9 mouse cellular contexts compared by ENCODE assay signal in the genomic region with DNA sequence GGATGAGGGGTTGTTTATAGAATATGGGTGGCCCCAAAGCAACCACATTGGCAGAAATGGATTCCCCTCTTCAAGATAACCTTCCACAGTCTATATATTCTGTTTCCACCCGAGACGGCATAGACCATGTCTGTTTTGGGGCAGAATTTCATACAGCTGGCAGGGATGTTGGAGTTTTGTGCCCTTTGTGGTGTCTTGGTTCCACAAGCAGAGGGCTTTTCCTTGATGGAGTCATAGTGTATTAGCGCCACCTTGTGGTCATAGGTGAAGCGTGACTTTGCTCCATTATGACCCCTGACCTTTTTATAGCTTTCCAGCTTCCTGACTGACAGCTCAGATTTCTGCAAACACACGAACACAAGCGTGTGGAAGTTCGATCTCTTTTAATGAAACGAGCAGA. TPM values are rescaled to one million over a fixed set of nuclear protein-coding genes. Genes with fewer than 3 reads are reported as not detected.
A peak's percentile ranks its signal among the peaks of the same experiment; 100 is the strongest.
DNase-seq lines count a peak whose midpoint lies in the region; ATAC-seq and TF ChIP-seq lines count a peak whose summit lies in the region.
"Had no signal": no experiment of that assay in that cellular context is flagged by ENCODE, and none has a peak within 500 bp of the region (broad histone marks: within the 10 kb centered on the region; RNA-seq: fewer than 3 reads in every experiment).

No protein-coding gene starts in this region.

- H3K9me3 ChIP-seq in intestine, postnatal 0 days (ENCODE audit: control insufficient read depth) = no peaks in the 10 kb centered on the region
- H3K9me3 ChIP-seq: lung, embryonic 15.5 days had no signal

- peak; percentile 54 for DNase-seq in gastrocnemius, adult 18-20 months (ENCODE audit: low spot score)
- DNase-seq in gastrocnemius, postnatal 14 days = no peak
- peak; percentile 7 for DNase-seq in urinary bladder, postnatal 25 days (ENCODE audit: low spot score)
- DNase-seq in urinary bladder, postnatal 4 days (ENCODE audit: low spot score in 2 of 2) = no peak
- DNase-seq in cerebellum, postnatal 25 days = peak; percentile 23 to 41
- peak; percentile 9 for DNase-seq in lung, adult 2 months
- DNase-seq in thymus, postnatal 0 days (ENCODE audit: low spot score) = peak; percentile 71

- no peaks in the 10 kb centered on the region for H3K27me3 ChIP-seq in intestine, postnatal 0 days (replicated peaks; ENCODE audit: control insufficient read depth, insufficient read depth, low read length)
- H3K27me3 ChIP-seq: lung, embryonic 15.5 days had no signal

- H3K4me1 ChIP-seq in intestine, postnatal 0 days (replicated peaks; ENCODE audit: control insufficient read depth, insufficient read depth, low read length) = no peaks in the 10 kb centered on the region
- no peaks in the 10 kb centered on the region for H3K4me1 ChIP-seq in lung, adult 2 months (ENCODE audit: control insufficient read depth, insufficient read depth, low read length)
- H3K4me1 ChIP-seq: lung, embryonic 15.5 days had no signal

- intact Hi-C loops in gastrocnemius, postnatal 14 days (cut with DNase I; ENCODE audit: low total_unique reads) = no loop called here

- no peak overlapping the region for H3K4me2 ChIP-seq in intestine, postnatal 0 days (replicated peaks; ENCODE audit: low read depth)
- H3K4me2 ChIP-seq: lung, embryonic 15.5 days had no signal

- peak; percentile 89 for TF ChIP-seq CTCF in intestine, postnatal 0 days (IDR thresholded peaks at IDR 0.05; ENCODE audit: low read depth)
- TF ChIP-seq CTCF in lung, adult 2 months (IDR thresholded peaks at IDR 0.05; ENCODE audit: insufficient read depth, low read length) = peak; percentile 42; the same call in 1 of the 2 replicates

- H3K27ac ChIP-seq in intestine, postnatal 0 days (ENCODE audit: low read depth, low read length) = no peak overlapping the region
- H3K27ac ChIP-seq: lung, embryonic 15.5 days had no signal

- no peak overlapping the region for H3K9ac ChIP-seq in intestine, postnatal 0 days (ENCODE audit: low read depth, low read length)
- H3K9ac ChIP-seq: lung, embryonic 15.5 days had no signal

- ATAC-seq in intestine, postnatal 0 days = peak; percentile 38; the same call in 1 of the 2 replicates

- H3K36me3 ChIP-seq in intestine, postnatal 0 days (ENCODE audit: control insufficient read depth, insufficient read depth) = no peaks in the 10 kb centered on the region
- H3K36me3 ChIP-seq: lung, embryonic 15.5 days had no signal

- H3K4me3 ChIP-seq in intestine, postnatal 0 days (ENCODE audit: low read depth, low read length) = no peak overlapping the region
- no peak overlapping the region for H3K4me3 ChIP-seq in lung, adult 2 months (replicated peaks; ENCODE audit: extremely low read depth, low read depth, low read length)
- H3K4me3 ChIP-seq: lung, embryonic 15.5 days had no signal

- TF ChIP-seq POLR2A in lung, adult 2 months (IDR thresholded peaks at IDR 0.05; ENCODE audit: borderline replicate concordance, extremely low read depth, low read depth, low read length) = no peak

- WGBS in intestine, postnatal 0 days = 8% methylated on average over 8 of the region's 8 CpGs
- 11% methylated on average over 8 of the region's 8 CpGs for WGBS in lung, adult 2 months

RNA-seq across cellular contexts. Expression of gene Gm6793, which starts 19.8 kb away (rescaled TPM):
- total RNA-seq in gastrocnemius, adult 18-20 months (2021) = not detected
- not detected for total RNA-seq in gastrocnemius, postnatal 14 days (2021)
- 0.21 and 0.29 TPM in 2 replicates for polyA plus RNA-seq in intestine, postnatal 0 days (2015; fragmentation: Nextera tagmentation; extraction: Ambion mirVana)
- 0.21 TPM in 1 of 2 replicates, not detected in the other for polyA plus RNA-seq in lung, adult 2 months (2012; rRNA removed)
- polyA plus RNA-seq in thymus, postnatal 0 days (2015; fragmentation: Nextera tagmentation; extraction: Ambion mirVana) = 0.23 and 0.53 TPM in 2 replicates

RNA-seq across cellular contexts. Expression of gene Terf2ip, which starts 23.4 kb away (rescaled TPM):
- 10 to 100 TPM in 1 of 2 experiments, 1 to 10 TPM in 1; 9.5 to 10.0 TPM for total RNA-seq in gastrocnemius, adult 18-20 months (2021)
- 10 to 100 TPM in 1 of 2 experiments, 1 to 10 TPM in 1; 9.1 to 10.4 TPM for total RNA-seq in gastrocnemius, postnatal 14 days (2021)
- polyA plus RNA-seq in intestine, postnatal 0 days (2015; fragmentation: Nextera tagmentation; extraction: Ambion mirVana) = 10.1 and 11.2 TPM in 2 replicates
- polyA plus RNA-seq in lung, adult 2 months (2012; rRNA removed) = 10.4 TPM in 2 replicates
- polyA plus RNA-seq in thymus, postnatal 0 days (2015; fragmentation: Nextera tagmentation; extraction: Ambion mirVana) = 12.8 and 16.8 TPM in 2 replicates

RNA-seq across cellular contexts. Expression of gene Kars, which starts 23.5 kb away (rescaled TPM):
- total RNA-seq in gastrocnemius, adult 18-20 months (2021) = 100 to 1,000 TPM; 135 TPM
- 100 to 1,000 TPM; 100 to 107 TPM for total RNA-seq in gastrocnemius, postnatal 14 days (2021)
- 63.7 and 69.2 TPM in 2 replicates for polyA plus RNA-seq in intestine, postnatal 0 days (2015; fragmentation: Nextera tagmentation; extraction: Ambion mirVana)
- polyA plus RNA-seq in lung, adult 2 months (2012; rRNA removed) = 28.0 and 42.2 TPM in 2 replicates
- 169 and 186 TPM in 2 replicates for polyA plus RNA-seq in thymus, postnatal 0 days (2015; fragmentation: Nextera tagmentation; extraction: Ambion mirVana)

RNA-seq across cellular contexts. Expression of gene Adat1, which starts 42.5 kb away (rescaled TPM):
- total RNA-seq in gastrocnemius, adult 18-20 months (2021) = 1 to 10 TPM; 1.6 to 2.1 TPM
- total RNA-seq in gastrocnemius, postnatal 14 days (2021) = 1 to 10 TPM; 1.3 TPM
- polyA plus RNA-seq in intestine, postnatal 0 days (2015; fragmentation: Nextera tagmentation; extraction: Ambion mirVana) = 1.2 and 1.4 TPM in 2 replicates
- 2.5 and 2.7 TPM in 2 replicates for polyA plus RNA-seq in lung, adult 2 months (2012; rRNA removed)
- polyA plus RNA-seq in thymus, postnatal 0 days (2015; fragmentation: Nextera tagmentation; extraction: Ambion mirVana) = 4.6 and 5.4 TPM in 2 replicates

Comparison
In these comparisons a context has a peak if more than half of its experiments do, and no peak if none do; other contexts are left out.
1. DNase-seq: peak in gastrocnemius, adult 18-20 months (single experiment), urinary bladder, postnatal 25 days (single experiment), cerebellum, postnatal 25 days (2 of 2), lung, adult 2 months (single experiment) and thymus, postnatal 0 days (single experiment); none in gastrocnemius, postnatal 14 days (single experiment) and urinary bladder, postnatal 4 days (0 of 2).